Mouse (Mus musculus) MEL (cell line): ENCODE data around the gene Brms1. TPM values are rescaled to one million over a fixed set of nuclear protein-coding genes. Genes with fewer than 3 reads are reported as not detected.

Source experiments
- DNase-seq: peaks from one replicate; pipeline ENCODE4 v3.0.0; 2011; ENCODE audit warnings: low read depth, low spot score
- H3K27ac ChIP-seq: 2 replicates; pipeline ENCODE4 v1.5.1; 2012; ENCODE audit warnings: low read depth, mild to moderate bottlenecking, control low read depth, low read length, moderate library complexity; ENCODE audit not compliant: control insufficient read depth
- H3K27me3 ChIP-seq, 2 experiments: fragments of 150-350 bp in 1 of 2; sonication (generic) in 1 of 2; 2 replicates each; pipeline ENCODE4 v1.6.1; 2012; ENCODE audit warnings: low read length in 2 of 2, mild to moderate bottlenecking in 2 of 2, improper control_type of control experiment in 1 of 2, moderate library complexity in 1 of 2; ENCODE audit not compliant: insufficient read depth in 2 of 2, control insufficient read depth in 1 of 2
- H3K36me3 ChIP-seq, 2 experiments: 2 replicates each; pipeline ENCODE4 v1.6.1; 2012 to 2014; ENCODE audit warnings: low read length in 2 of 2, improper control_type of control experiment in 1 of 2, inconsistent platforms in 1 of 2, mild to moderate bottlenecking in 1 of 2; ENCODE audit not compliant: insufficient read depth in 2 of 2, control insufficient read depth in 1 of 2
- H3K4me1 ChIP-seq, 2 experiments: fragments of 150-350 bp in 1 of 2; sonication (generic) in 1 of 2; 2 replicates each; pipeline ENCODE4 v1.6.1; 2012; ENCODE audit warnings: low read length in 2 of 2, improper control_type of control experiment in 1 of 2, mild to moderate bottlenecking in 1 of 2; ENCODE audit not compliant: insufficient read depth in 2 of 2, control insufficient read depth in 1 of 2
- H3K4me3 ChIP-seq, 2 experiments: fragments of 150-350 bp in 1 of 2; sonication (generic) in 1 of 2; 2 replicates each; pipeline ENCODE4 v1.5.1; 2012; ENCODE audit warnings: low read depth in 2 of 2, low read length in 2 of 2, mild to moderate bottlenecking in 2 of 2, moderate library complexity in 2 of 2, control low read depth in 1 of 2, improper control_type of control experiment in 1 of 2; ENCODE audit not compliant: control insufficient read depth in 1 of 2, insufficient read depth in 1 of 2
- H3K79me2 ChIP-seq: 2 replicates; pipeline ENCODE4 v1.6.1; 2012; ENCODE audit warnings: mild to moderate bottlenecking, low read length, moderate library complexity; ENCODE audit not compliant: control insufficient read depth, poor library complexity, insufficient read depth
- H3K9ac ChIP-seq: 2 replicates; pipeline ENCODE4 v1.6.1; 2012; ENCODE audit warnings: low read depth, mild to moderate bottlenecking, control low read depth, low read length, moderate library complexity; ENCODE audit not compliant: control insufficient read depth, poor library complexity, severe bottlenecking
- H3K9me3 ChIP-seq: fragments of 150-350 bp; sonication (generic); replicated peaks from 2 replicates; pipeline ENCODE4 v1.6.1; 2012; ENCODE audit warnings: mild to moderate bottlenecking, low read length, improper control_type of control experiment, moderate library complexity; ENCODE audit not compliant: insufficient read depth
- BHLHE40 ChIP-seq: IDR thresholded peaks from 2 replicates; pipeline ENCODE4 v1.6.1; 2012; ENCODE audit warnings: low read depth, mild to moderate bottlenecking, inconsistent platforms, low read length, improper control_type of control experiment, borderline replicate concordance
- CHD1 ChIP-seq: IDR thresholded peaks from 2 replicates; pipeline ENCODE4 v1.6.1; 2012; ENCODE audit warnings: low read depth, mild to moderate bottlenecking, inconsistent platforms, low read length, improper control_type of control experiment
- EP300 ChIP-seq, 2 experiments: IDR thresholded peaks; 2 replicates each; pipeline ENCODE4 v1.6.1; 2011; ENCODE audit warnings: improper control_type of control experiment in 2 of 2, low read length in 2 of 2, low read depth in 1 of 2, mild to moderate bottlenecking in 1 of 2
- GABPA ChIP-seq: IDR thresholded peaks from 2 replicates; pipeline ENCODE4 v1.6.1; 2012; ENCODE audit warnings: low read depth, mild to moderate bottlenecking, inconsistent platforms, low read length, improper control_type of control experiment, moderate library complexity
- GATA1 ChIP-seq: IDR thresholded peaks from 2 replicates; pipeline ENCODE4 v1.6.1; 2011; ENCODE audit warnings: low read depth, low read length, improper control_type of control experiment
- KAT2A ChIP-seq: conservative IDR thresholded peaks from 2 replicates; pipeline ENCODE4 v1.6.1; 2012; ENCODE audit warnings: low read depth, low read length, improper control_type of control experiment, inconsistent platforms
- MAX ChIP-seq: IDR thresholded peaks from 2 replicates; pipeline ENCODE4 v1.6.1; 2011; ENCODE audit warnings: low read length, improper control_type of control experiment
- MYC ChIP-seq: IDR thresholded peaks from 2 replicates; pipeline ENCODE4 v1.6.1; 2011; ENCODE audit warnings: low read depth, mild to moderate bottlenecking, low read length, improper control_type of control experiment, moderate library complexity
- NELFE ChIP-seq: IDR thresholded peaks from 2 replicates; pipeline ENCODE4 v1.6.1; 2011; ENCODE audit warnings: low read depth, low read length, improper control_type of control experiment
- NRF1 ChIP-seq: IDR thresholded peaks from 2 replicates; pipeline ENCODE4 v1.6.1; 2014; ENCODE audit warnings: low read depth, mild to moderate bottlenecking, inconsistent platforms, low read length, improper control_type of control experiment, moderate library complexity; ENCODE audit not compliant: poor library complexity, insufficient read depth, severe bottlenecking
- POLR2AphosphoS5 ChIP-seq: IDR thresholded peaks from 2 replicates; pipeline ENCODE4 v1.6.1; 2012; ENCODE audit warnings: low read depth, borderline replicate concordance, mild to moderate bottlenecking, inconsistent platforms, low read length, moderate library complexity, mixed read lengths
- RAD21 ChIP-seq: IDR thresholded peaks from 2 replicates; pipeline ENCODE4 v1.6.1; 2011; ENCODE audit warnings: mild to moderate bottlenecking, low read depth, low read length, improper control_type of control experiment
- RCOR1 ChIP-seq: IDR thresholded peaks from 2 replicates; pipeline ENCODE4 v1.6.1; 2012; ENCODE audit warnings: low read depth, mild to moderate bottlenecking, inconsistent platforms, low read length, improper control_type of control experiment
- SIN3A ChIP-seq: IDR thresholded peaks from 2 replicates; pipeline ENCODE4 v1.6.1; 2012; ENCODE audit warnings: low read length, improper control_type of control experiment, inconsistent platforms
- SMC3 ChIP-seq: IDR thresholded peaks from 2 replicates; pipeline ENCODE4 v1.6.1; 2011; ENCODE audit warnings: low read depth, low read length, improper control_type of control experiment
- TBP ChIP-seq: IDR thresholded peaks from 2 replicates; pipeline ENCODE4 v1.8.0; 2011; ENCODE audit warnings: low read depth, low read length, improper control_type of control experiment
- USF1 ChIP-seq: IDR thresholded peaks from 2 replicates; pipeline ENCODE4 v1.6.1; 2014; ENCODE audit warnings: low read depth, mild to moderate bottlenecking, inconsistent platforms, low read length, improper control_type of control experiment, moderate library complexity
- USF2 ChIP-seq, 2 experiments: IDR thresholded peaks; 2 replicates each; pipeline ENCODE4 v1.6.1; 2011 to 2012; ENCODE audit warnings: improper control_type of control experiment in 2 of 2, low read length in 2 of 2, borderline replicate concordance in 1 of 2, inconsistent platforms in 1 of 2, low read depth in 1 of 2, mild to moderate bottlenecking in 1 of 2; ENCODE audit not compliant: insufficient read depth in 1 of 2
- ZNF384 ChIP-seq: IDR thresholded peaks from 2 replicates; pipeline ENCODE4 v1.6.1; 2012; ENCODE audit warnings: low read depth, mild to moderate bottlenecking, inconsistent platforms, low read length, improper control_type of control experiment
- polyA plus RNA-seq, 2 experiments: library from polyadenylated mRNA; stranded (reverse) in 1 of 2; unstranded in 1 of 2; fragments of >175 nt in 1 of 2; fragments of >200 nt in 1 of 2; gene quantifications; 2 replicates each; pipeline versions ENCODE4 v1.2.1 to v1.2.4; 2012; ENCODE audit warnings: low replicate concordance in 2 of 2, low read depth in 1 of 2; ENCODE audit not compliant: insufficient read length in 2 of 2, insufficient read depth in 1 of 2, missing spikeins in 1 of 2
- total RNA-seq: library from RNA; depleted of rRNA; stranded (reverse); fragments of 300-350 nt; gene quantifications from 2 replicates; pipeline ENCODE4 v1.2.3, GENCODE M21; 2012

Brms1 gene
- total and polyA plus RNA-seq, 3 experiments = 29.6 to 78.6 TPM; not detected in 1

DNA sequence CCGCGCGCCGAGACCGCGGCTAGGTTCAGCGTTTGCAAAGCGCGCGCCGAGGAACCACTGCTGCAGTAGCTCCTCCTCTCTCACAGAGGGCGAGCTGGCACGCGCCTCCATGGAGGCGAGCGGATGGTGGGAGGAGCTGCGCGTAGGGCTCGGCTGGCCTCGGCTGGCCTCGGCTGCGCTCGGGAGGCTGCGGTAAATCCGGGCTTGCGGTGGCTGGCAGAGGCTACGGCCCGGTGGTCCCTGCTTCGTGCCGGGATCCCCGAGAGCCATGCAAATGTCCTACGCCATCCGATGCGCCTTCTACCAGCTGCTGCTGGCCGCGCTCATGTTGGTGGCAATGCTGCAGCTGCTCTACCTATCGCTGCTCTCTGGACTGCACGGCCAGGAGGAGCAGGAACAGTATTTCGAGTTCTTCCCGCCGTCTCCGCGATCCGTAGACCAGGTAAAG lies 2.4 kb upstream of the Brms1 start, which contains the start of the genes B4gat1 and AC124502.3 (continued):
- TF ChIP-seq TBP = no peak
- TF ChIP-seq USF1 = no peak

- Histone ChIP-seq H3K4me3 (peak overlapping the region; percentile 57 to 87), H3K27ac (no peak overlapping the region)
- TF ChIP-seq GATA1 (no peak), MAX (no peak), NRF1 (no peak), ZNF384 (no peak), EP300 (IDR thresholded peaks at IDR 0.05; ENCODE audit: low read depth in 1 of 2, low read length in 2 of 2) (no peak), GABPA (no peak), RAD21 (no peak), CHD1 (no peak), USF1 (no peak), MYC (no peak), KAT2A (no peak), BHLHE40 (no peak), NELFE (no peak), USF2 (IDR thresholded peaks at IDR 0.05; ENCODE audit: borderline replicate concordance in 1 of 2, insufficient read depth in 1 of 2, low read depth in 1 of 2, low read length in 2 of 2) (no peak), SMC3 (no peak), SIN3A (no peak), RCOR1 (no peak), POLR2AphosphoS5 (no peak)
- TF ChIP-seq, all 39 proteins: peak for 0
- Histone ChIP-seq H3K27me3 (no peaks in the 10 kb centered on the region), H3K79me2 (peaks cover 21% of the 10 kb centered on the region), H3K36me3 (peaks cover 2 to 7% of the 10 kb centered on the region in 2 experiments; a peak in 3 of 4 replicates), H3K4me1 (peaks cover 2 to 18% of the 10 kb centered on the region in 2 experiments), H3K9me3 (no peaks in the 10 kb centered on the region), H3K9ac (peak overlapping the region; percentile 64)
- DNase-seq = no peak
Observed at GRCm38 (mm10) chr19:5039301-5040114, 1.6 kb upstream of the Brms1 start.
